Mouse (Mus musculus): ENCODE data around the gene Cmpk2. TPM values are rescaled to one million over a fixed set of nuclear protein-coding genes. Genes with fewer than 3 reads are reported as not detected.
"Not testable (repeated sequence)": the region's sequence is repeated elsewhere in the genome, so short reads cannot be mapped to it uniquely, and the experiment has no call there.

Gene Cmpk2
- polyA plus RNA-seq, 1 experiment from 2014 or later, result 2.4 TPM

GRCm38 (mm10) chr12:26478196-26479004 lies 9.4 kb downstream of the Cmpk2 start:
- ChIA-PET CTCF (interaction anchor here (0.8 to 1.4 kb wide), 2 partner anchors 10 kb away, joined by 3 to 4 read pairs; partner anchors contain the start of gene Cmpk2), POLR2A (no interaction called here)
- no peaks in the 10 kb centered on the region for H3K27me3 ChIP-seq
- ATAC-seq, result no peak
- no peak for TF ChIP-seq CTCF (IDR thresholded peaks at IDR 0.05)
- in situ Hi-C loops (cut with MboI; ENCODE audit: low pct_unique_long_range_greater_than_20kb), result no loop called here
- no peak for DNase-seq (ENCODE audit: low read depth, low spot score)

- POLR2A ChIA-PET; CTCF ChIA-PET; ATAC-seq; in situ Hi-C loops (cut with MboI; ENCODE audit: low pct_unique_long_range_greater_than_20kb); H3K27me3 ChIP-seq; DNase-seq (ENCODE audit: low read depth, low spot score): not testable (repeated sequence)
Observed at GRCm38 (mm10) chr12:26485738-26486580, 17.0 kb downstream of the Cmpk2 start.

- no peak for ATAC-seq
- peak; percentile 71 for TF ChIP-seq CTCF (IDR thresholded peaks at IDR 0.05)
- POLR2A ChIA-PET, result no interaction called here
- in situ Hi-C loops (cut with MboI; ENCODE audit: low pct_unique_long_range_greater_than_20kb), result no loop called here
- DNase-seq (ENCODE audit: low read depth, low spot score), result no peak
- H3K27me3 ChIP-seq, result peaks cover 3% of the 10 kb centered on the region
- CTCF ChIA-PET, result interaction anchor here (1.0 to 1.2 kb wide), 4 partner anchors 9 to 14 kb away, joined by 3 to 4 read pairs (median 3); no protein-coding TSS in a partner anchor
Observed at GRCm38 (mm10) chr12:26487874-26488616, 19.0 kb downstream of the Cmpk2 start.

GRCm38 (mm10) chr12:26488617-26489274 lies 19.7 kb downstream of the Cmpk2 start:
- in situ Hi-C loops (cut with MboI; ENCODE audit: low pct_unique_long_range_greater_than_20kb), result no loop called here
- ChIA-PET POLR2A (no interaction called here), CTCF (interaction anchor here (0.7 to 1.2 kb wide), 4 partner anchors 8 to 17 kb away, joined by 3 to 4 read pairs (median 3); no protein-coding TSS in a partner anchor)
- DNase-seq (ENCODE audit: low read depth, low spot score) (no peak), ATAC-seq (no peak)
- no peak for TF ChIP-seq CTCF (IDR thresholded peaks at IDR 0.05)
- peaks cover 3% of the 10 kb centered on the region for H3K27me3 ChIP-seq

GRCm38 (mm10) chr12:26489942-26490341 lies 20.9 kb downstream of the Cmpk2 start:
- ChIA-PET POLR2A (no interaction called here), CTCF (interaction anchor here (0.8 kb wide), 1 partner anchor 11 kb away, joined by 3 read pairs; no protein-coding TSS in a partner anchor)
- no peak for TF ChIP-seq CTCF (IDR thresholded peaks at IDR 0.05)
- ATAC-seq (no peak), DNase-seq (ENCODE audit: low read depth, low spot score) (no peak)
- in situ Hi-C loops (cut with MboI; ENCODE audit: low pct_unique_long_range_greater_than_20kb), result no loop called here
- peaks cover 3% of the 10 kb centered on the region for H3K27me3 ChIP-seq

GRCm38 (mm10) chr12:26501042-26501441 lies 32.0 kb downstream of the Cmpk2 start:
- no peak for DNase-seq (ENCODE audit: low read depth, low spot score)
- no peaks in the 10 kb centered on the region for H3K27me3 ChIP-seq
- no peak for ATAC-seq
- in situ Hi-C loops (cut with MboI; ENCODE audit: low pct_unique_long_range_greater_than_20kb), result no loop called here
- TF ChIP-seq CTCF (IDR thresholded peaks at IDR 0.05), result no peak
- ChIA-PET CTCF (interaction anchor here (1.3 kb wide), 1 partner anchor 11 kb away, joined by 3 read pairs; no protein-coding TSS in a partner anchor), POLR2A (no interaction called here)

- ChIA-PET CTCF (no interaction called here), POLR2A (no interaction called here)
- in situ Hi-C loops (cut with MboI; ENCODE audit: low pct_unique_long_range_greater_than_20kb), result no loop called here
- ATAC-seq, result no peak
- H3K27me3 ChIP-seq, result peaks cover 3% of the 10 kb centered on the region
- TF ChIP-seq CTCF (IDR thresholded peaks at IDR 0.05), result no peak
- DNase-seq (ENCODE audit: low read depth, low spot score), result no peak
Observed at GRCm38 (mm10) chr12:26510971-26511370, 42.0 kb downstream of the Cmpk2 start.

DNA sequence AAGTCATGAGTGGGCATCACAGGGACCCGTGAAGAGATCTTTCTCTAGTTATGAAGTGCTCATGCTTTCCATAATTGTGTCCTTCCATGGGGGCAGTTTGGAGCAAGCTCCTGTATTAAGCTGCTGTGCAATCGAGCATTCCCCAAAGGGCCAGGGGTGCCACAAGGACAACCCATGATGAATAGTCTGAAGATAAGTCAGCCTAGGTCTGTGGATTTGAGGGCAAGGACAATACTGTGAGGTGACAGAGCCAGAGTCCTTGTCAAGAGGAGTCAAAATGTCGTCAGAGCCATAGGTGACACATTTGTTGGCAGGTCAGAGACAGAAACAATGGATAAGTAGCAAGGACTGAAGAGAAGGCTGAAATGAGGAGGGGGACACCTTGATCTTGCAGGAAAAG lies 49.2 kb downstream of the Cmpk2 start:
- in situ Hi-C loops (cut with MboI; ENCODE audit: low pct_unique_long_range_greater_than_20kb), result no loop called here
- H3K27me3 ChIP-seq, result no peaks in the 10 kb centered on the region
- ChIA-PET POLR2A (no interaction called here), CTCF (interaction anchor here (0.8 kb wide), 1 partner anchor 11 kb away, joined by 3 read pairs; no protein-coding TSS in a partner anchor)
- ATAC-seq (no peak), DNase-seq (ENCODE audit: low read depth, low spot score) (no peak)
- TF ChIP-seq CTCF (IDR thresholded peaks at IDR 0.05), result no peak

GRCm38 (mm10) chr12:26524943-26525697 lies 56.1 kb downstream of the Cmpk2 start:
- ChIA-PET CTCF (no interaction called here), POLR2A (no interaction called here)
- ATAC-seq, result peak; percentile 74
- no peak for TF ChIP-seq CTCF (IDR thresholded peaks at IDR 0.05)
- peak; percentile 76 for DNase-seq (ENCODE audit: low read depth, low spot score)
- H3K27me3 ChIP-seq, result no peaks in the 10 kb centered on the region
- in situ Hi-C loops (cut with MboI; ENCODE audit: low pct_unique_long_range_greater_than_20kb), result loop anchor here (25.0 kb wide), 1 partner anchor 962 kb away; no protein-coding TSS in a partner anchor

Data from Patski (cell line).